Mouse (Mus musculus): Measurements from ENCODE around the gene Fbrsl1. TPM values are rescaled to one million over a fixed set of nuclear protein-coding genes. Genes with fewer than 3 reads are reported as not detected.
A peak's percentile ranks its signal among the peaks of the same experiment; 100 is the strongest.

Gene Fbrsl1
- total and polyA plus RNA-seq, 2 experiments from 2014 or later: 20.3 to 32.8 TPM

DNA sequence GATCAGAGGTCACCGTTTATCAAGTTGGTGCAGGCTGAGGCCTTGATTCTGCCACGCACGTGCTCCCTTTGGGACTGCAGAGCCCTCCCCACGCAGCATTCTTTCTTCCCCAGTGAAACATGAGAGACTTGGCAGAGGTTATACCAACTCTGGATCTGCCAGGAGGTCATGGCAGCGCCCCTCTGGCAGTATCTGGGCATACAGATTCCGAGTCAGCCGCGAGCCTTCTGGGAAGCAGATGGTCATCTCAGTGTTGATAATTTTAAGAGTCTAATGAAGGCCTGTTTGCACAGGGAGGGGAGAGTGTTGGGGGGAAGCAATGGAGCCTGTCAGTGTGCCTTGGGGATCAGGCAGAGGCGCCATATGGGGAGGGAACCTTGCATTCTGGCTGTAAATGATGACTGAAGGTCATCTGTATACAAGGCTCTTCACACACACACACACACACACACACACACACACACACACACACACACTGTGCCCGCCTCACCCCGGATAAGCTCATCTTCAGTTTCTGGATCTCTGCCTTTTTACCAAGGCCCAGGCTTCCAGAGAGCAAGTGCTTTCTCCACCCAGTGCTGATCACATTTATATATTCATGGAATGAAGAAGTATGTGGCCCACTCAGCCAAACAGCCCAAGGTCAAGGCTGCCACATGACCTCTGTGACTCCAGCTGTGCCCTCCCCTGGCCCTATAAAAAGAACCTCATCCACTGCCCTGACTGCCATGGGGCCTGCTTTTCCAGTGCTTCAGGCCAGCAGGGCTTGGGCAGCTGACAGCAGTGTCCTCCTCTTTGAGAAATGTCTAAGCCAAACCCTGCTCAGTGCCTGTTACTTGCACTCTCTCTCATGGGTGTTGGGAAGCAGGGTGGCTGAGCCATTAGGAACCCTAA lies 18.5 kb upstream of the Fbrsl1 start:
- ATAC-seq (ENCODE audit: low FRiP score) (peak; percentile 34; the same call in 1 of the 2 replicates), DNase-seq (ENCODE audit: low spot score) (peak; percentile 79)
- Histone ChIP-seq H3K36me3 (ENCODE audit: insufficient read depth, low read length) (no peaks in the 10 kb centered on the region), H3K27ac (ENCODE audit: low read depth, low read length) (no peak overlapping the region), H3K9me3 (ENCODE audit: low read length) (no peaks in the 10 kb centered on the region), H3K27me3 (ENCODE audit: insufficient read depth, low read length) (no peaks in the 10 kb centered on the region), H3K4me2 (ENCODE audit: low read depth, low read length, poor library complexity, severe bottlenecking) (no peak overlapping the region), H3K4me3 (ENCODE audit: low read depth, low read length) (no peak overlapping the region), H3K9ac (replicated peaks; ENCODE audit: low read length, poor library complexity, severe bottlenecking) (no peak overlapping the region), H3K4me1 (ENCODE audit: insufficient read depth, low read length) (peaks cover 3% of the 10 kb centered on the region; the same call in 1 of the 2 replicates)
- TF ChIP-seq CTCF (IDR thresholded peaks at IDR 0.05): no peak
- 60% methylated on average over 11 of the region's 11 CpGs for WGBS

DNA sequence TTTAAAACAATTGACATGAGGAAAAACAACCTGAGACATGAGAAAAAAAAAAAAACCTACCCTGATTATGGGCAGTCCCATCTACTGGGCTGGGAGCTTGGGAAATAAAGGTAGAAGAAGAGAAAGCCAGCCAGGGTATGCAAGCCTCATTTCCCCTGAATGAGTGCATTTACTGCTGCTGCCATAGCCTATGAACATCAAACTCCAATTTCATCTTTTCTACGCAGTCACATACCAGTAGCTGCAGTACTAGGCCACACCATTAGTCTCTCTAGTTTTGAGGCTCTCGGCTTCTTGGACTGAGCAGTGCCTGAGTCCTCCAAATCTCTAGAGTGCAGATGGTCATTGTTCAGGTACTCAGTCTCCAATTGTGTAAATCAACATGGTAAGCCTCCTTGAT lies 14.3 kb upstream of the Fbrsl1 start:
- 91% methylated on average over 2 of the region's 2 CpGs for WGBS
- Histone ChIP-seq H3K9ac (replicated peaks; ENCODE audit: low read length, poor library complexity, severe bottlenecking) (no peak overlapping the region), H3K36me3 (ENCODE audit: insufficient read depth, low read length) (no peaks in the 10 kb centered on the region), H3K27ac (ENCODE audit: low read depth, low read length) (no peak overlapping the region), H3K4me1 (ENCODE audit: insufficient read depth, low read length) (no peaks in the 10 kb centered on the region), H3K4me2 (ENCODE audit: low read depth, low read length, poor library complexity, severe bottlenecking) (no peak overlapping the region), H3K27me3 (ENCODE audit: insufficient read depth, low read length) (no peaks in the 10 kb centered on the region), H3K9me3 (ENCODE audit: low read length) (no peaks in the 10 kb centered on the region), H3K4me3 (ENCODE audit: low read depth, low read length) (no peak overlapping the region)
- DNase-seq (ENCODE audit: low spot score): no peak
- no peak for ATAC-seq (ENCODE audit: low FRiP score)
- TF ChIP-seq CTCF (IDR thresholded peaks at IDR 0.05): no peak

DNA sequence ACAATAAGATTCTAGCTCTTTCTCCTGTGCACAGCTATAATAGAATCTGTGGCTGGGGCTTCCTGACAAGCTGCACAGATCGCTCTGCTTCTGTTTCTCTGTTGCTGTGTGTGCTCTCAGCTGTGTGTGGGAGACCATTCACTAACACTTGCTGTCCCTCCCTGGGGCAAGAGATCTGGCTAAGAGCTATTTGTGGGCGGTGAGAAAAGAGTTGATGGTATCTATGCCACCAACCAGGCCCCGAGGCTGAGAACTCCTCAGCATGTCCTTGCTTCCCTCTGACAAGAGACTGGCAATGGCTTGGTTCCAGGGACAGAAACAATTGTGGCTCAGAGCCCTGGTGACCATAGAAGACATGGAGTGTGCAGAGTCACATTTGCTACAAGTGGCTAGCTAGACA lies 10.6 kb upstream of the Fbrsl1 start:
- no peak for TF ChIP-seq CTCF (IDR thresholded peaks at IDR 0.05)
- no peak overlapping the region for H3K4me2 ChIP-seq (ENCODE audit: low read depth, low read length, poor library complexity, severe bottlenecking)
- ATAC-seq (ENCODE audit: low FRiP score) (no peak; the same call in 1 of the 2 replicates), DNase-seq (ENCODE audit: low spot score) (peak; percentile 69)
- H3K36me3 ChIP-seq (ENCODE audit: insufficient read depth, low read length): no peaks in the 10 kb centered on the region
- H3K9me3 ChIP-seq (ENCODE audit: low read length): no peaks in the 10 kb centered on the region
- no peaks in the 10 kb centered on the region for H3K27me3 ChIP-seq (ENCODE audit: insufficient read depth, low read length)
- no peak overlapping the region for H3K9ac ChIP-seq (replicated peaks; ENCODE audit: low read length, poor library complexity, severe bottlenecking)
- H3K27ac ChIP-seq (ENCODE audit: low read depth, low read length): no peak overlapping the region
- H3K4me1 ChIP-seq (ENCODE audit: insufficient read depth, low read length): no peaks in the 10 kb centered on the region
- H3K4me3 ChIP-seq (ENCODE audit: low read depth, low read length): no peak overlapping the region
- 59% methylated on average over 3 of the region's 3 CpGs for WGBS

DNA sequence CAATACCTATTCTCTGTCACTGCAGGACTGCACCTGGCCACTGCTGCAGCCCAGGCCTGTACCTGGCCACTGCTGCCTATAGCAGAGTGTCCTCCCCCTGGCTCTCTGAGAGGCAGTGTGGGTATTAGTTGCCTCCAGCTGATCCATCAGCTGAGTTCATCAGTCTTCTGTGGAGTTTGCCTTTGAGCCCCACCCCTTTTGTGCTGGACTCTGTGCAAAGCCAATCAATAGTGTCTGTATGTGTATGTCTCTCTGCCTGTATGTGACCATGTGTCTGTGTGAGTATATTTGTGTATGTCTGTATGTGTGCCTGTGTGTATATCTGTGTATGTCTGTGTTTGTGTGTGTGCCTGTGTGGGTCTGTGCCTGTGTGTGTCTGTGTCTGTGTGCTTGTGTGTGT lies 7.0 kb upstream of the Fbrsl1 start:
- DNase-seq (ENCODE audit: low spot score) (no peak), ATAC-seq (ENCODE audit: low FRiP score) (no peak)
- Histone ChIP-seq H3K36me3 (ENCODE audit: insufficient read depth, low read length) (no peaks in the 10 kb centered on the region), H3K9ac (replicated peaks; ENCODE audit: low read length, poor library complexity, severe bottlenecking) (no peak overlapping the region), H3K4me3 (ENCODE audit: low read depth, low read length) (no peak overlapping the region), H3K27me3 (ENCODE audit: insufficient read depth, low read length) (no peaks in the 10 kb centered on the region), H3K27ac (ENCODE audit: low read depth, low read length) (no peak overlapping the region), H3K9me3 (ENCODE audit: low read length) (no peaks in the 10 kb centered on the region), H3K4me1 (ENCODE audit: insufficient read depth, low read length) (no peaks in the 10 kb centered on the region), H3K4me2 (ENCODE audit: low read depth, low read length, poor library complexity, severe bottlenecking) (no peak overlapping the region)
- TF ChIP-seq CTCF (IDR thresholded peaks at IDR 0.05): no peak

DNA sequence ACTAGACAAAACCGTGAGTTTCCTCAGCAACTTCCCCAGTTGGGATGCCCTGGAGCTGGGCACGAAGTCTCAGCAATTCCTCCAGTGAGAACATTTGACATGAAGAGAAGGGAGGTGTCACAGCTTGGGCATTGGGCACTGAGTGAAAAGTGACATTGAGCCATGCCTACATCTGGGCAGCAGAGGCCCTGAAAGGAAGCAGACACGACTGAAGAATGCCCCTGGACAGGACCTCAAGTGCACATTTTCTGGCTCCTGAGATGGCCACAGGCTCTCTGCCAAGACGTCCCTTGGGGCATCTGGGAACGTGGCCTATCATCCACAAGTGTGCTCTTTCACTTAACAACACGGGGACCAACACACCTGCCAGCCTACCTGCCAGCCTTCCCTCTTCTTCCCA lies 991 bp upstream of the Fbrsl1 start:
- 56% methylated on average over 6 of the region's 6 CpGs for WGBS
- H3K36me3 ChIP-seq (ENCODE audit: insufficient read depth, low read length): no peaks in the 10 kb centered on the region
- no peak overlapping the region for H3K9ac ChIP-seq (replicated peaks; ENCODE audit: low read length, poor library complexity, severe bottlenecking)
- peak overlapping the region; percentile 18; the same call in 1 of the 2 replicates for H3K27ac ChIP-seq (ENCODE audit: low read depth, low read length)
- no peak for TF ChIP-seq CTCF (IDR thresholded peaks at IDR 0.05)
- no peak overlapping the region for H3K4me3 ChIP-seq (ENCODE audit: low read depth, low read length)
- no peaks in the 10 kb centered on the region for H3K9me3 ChIP-seq (ENCODE audit: low read length)
- DNase-seq (ENCODE audit: low spot score) (no peak), ATAC-seq (ENCODE audit: low FRiP score) (no peak)
- H3K27me3 ChIP-seq (ENCODE audit: insufficient read depth, low read length): no peaks in the 10 kb centered on the region
- H3K4me2 ChIP-seq (ENCODE audit: low read depth, low read length, poor library complexity, severe bottlenecking): peak overlapping the region; percentile 92; the same call in 1 of the 2 replicates
- peaks cover 11% of the 10 kb centered on the region for H3K4me1 ChIP-seq (ENCODE audit: insufficient read depth, low read length)

DNA sequence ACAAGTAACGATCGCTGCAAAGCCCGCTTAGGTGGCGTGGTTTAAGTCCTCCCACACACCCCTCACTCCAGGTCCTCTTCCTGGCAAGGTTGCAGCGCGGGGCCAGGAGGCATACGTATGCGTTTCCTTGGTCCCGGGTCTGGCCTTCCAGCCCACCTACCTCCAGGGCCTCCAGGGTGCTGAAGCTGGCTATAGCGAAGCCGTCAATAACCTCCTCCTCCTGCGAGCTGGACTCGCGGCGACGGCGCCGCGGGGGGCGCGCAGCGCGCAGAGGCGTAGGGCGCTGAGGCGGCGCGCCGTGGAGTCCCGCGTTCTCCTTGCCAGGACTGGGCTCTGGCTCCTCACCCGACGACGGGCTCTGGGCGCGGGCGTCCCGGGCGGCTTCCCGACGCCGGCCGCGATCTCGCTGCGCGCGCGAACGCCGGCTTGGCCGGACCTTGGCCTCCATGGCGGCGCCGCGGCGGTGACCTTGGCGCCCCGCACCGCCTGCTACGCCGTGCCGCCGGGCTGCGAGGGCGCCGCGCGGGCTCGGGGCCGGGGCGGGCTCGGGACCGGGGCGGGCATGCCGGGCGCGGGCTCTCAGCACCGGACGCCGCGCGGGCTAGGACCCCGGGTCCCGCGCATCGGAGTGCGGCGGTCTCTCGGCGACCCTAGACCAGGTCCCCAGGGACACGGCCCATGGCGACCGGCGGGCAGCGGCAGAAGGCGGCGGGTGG lies 425 bp downstream of the Fbrsl1 start:
- no peak for TF ChIP-seq CTCF (IDR thresholded peaks at IDR 0.05)
- Histone ChIP-seq H3K4me2 (ENCODE audit: low read depth, low read length, poor library complexity, severe bottlenecking) (peak overlapping the region; percentile 92), H3K27ac (ENCODE audit: low read depth, low read length) (peak overlapping the region; percentile 72), H3K9ac (replicated peaks; ENCODE audit: low read length, poor library complexity, severe bottlenecking) (peak overlapping the region; percentile 96), H3K27me3 (ENCODE audit: insufficient read depth, low read length) (no peaks in the 10 kb centered on the region), H3K4me1 (ENCODE audit: insufficient read depth, low read length) (peaks cover 11% of the 10 kb centered on the region), H3K36me3 (ENCODE audit: insufficient read depth, low read length) (no peaks in the 10 kb centered on the region), H3K9me3 (ENCODE audit: low read length) (no peaks in the 10 kb centered on the region), H3K4me3 (ENCODE audit: low read depth, low read length) (peak overlapping the region; percentile 88)
- DNase-seq (ENCODE audit: low spot score) (peak; percentile 46), ATAC-seq (ENCODE audit: low FRiP score) (peak; percentile 59)
- WGBS: under 1% methylated on average over 89 of the region's 98 CpGs
